Mouse (Mus musculus) liver, postnatal 0 days (tissue): ENCODE measurements around the gene Layn.
A peak's percentile ranks its signal among the peaks of the same experiment; 100 is the strongest.

ENCODE experiments used
- CTCF ChIP-seq: sonication (generic); IDR thresholded peaks from 2 replicates; pipeline ENCODE4 v1.5.1; 2016; ENCODE audit warnings: antibody characterized with exemption, low read depth
- EP300 ChIP-seq: IDR thresholded peaks from 2 replicates; pipeline ENCODE4 v1.6.1; 2016; ENCODE audit warnings: antibody characterized with exemption, low read depth, mild to moderate bottlenecking

DNA sequence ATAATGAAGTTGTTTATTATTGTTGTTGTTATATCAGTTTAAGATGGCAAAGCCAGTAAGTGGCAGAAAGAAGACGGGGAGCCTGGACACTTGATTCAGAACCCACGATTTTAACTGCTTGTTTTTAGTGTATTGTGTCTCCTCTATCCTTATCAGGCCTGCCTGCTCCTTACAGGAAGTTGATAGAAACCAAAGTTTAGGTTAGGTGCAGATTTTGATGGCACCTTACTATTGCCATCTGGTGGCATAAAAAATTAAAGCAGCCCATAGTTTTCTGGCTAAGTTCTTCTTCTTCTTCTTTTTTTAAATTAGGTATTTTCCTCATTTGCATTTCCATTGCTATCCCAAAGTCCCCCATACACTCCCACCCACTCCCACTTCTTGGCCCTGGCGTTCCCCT is 24.7 kb downstream of the Layn start:
- peak; percentile 52 for TF ChIP-seq CTCF
- TF ChIP-seq EP300, result no peak
